Mouse (Mus musculus): ENCODE results near the gene Dr1.
A peak's percentile ranks its signal among the peaks of the same experiment; 100 is the strongest.
"Not testable (repeated sequence)": the region's sequence is repeated elsewhere in the genome, so short reads cannot be mapped to it uniquely, and the experiment has no call there.

The Dr1 gene

GRCm38 (mm10) chr5:108268127-108269062 is at the start of gene Dr1:
Dr1 (plus strand) TSS chr5:108268897.
- DNase-seq (ENCODE audit: low spot score) = peak; percentile 87

GRCm38 (mm10) chr5:108224077-108224476 is 44.6 kb upstream of the Dr1 start:
- DNase-seq (ENCODE audit: low spot score) = no peak

GRCm38 (mm10) chr5:108226159-108226558 is 42.5 kb upstream of the Dr1 start:
- DNase-seq (ENCODE audit: low spot score) = no peak

- no peak for DNase-seq (ENCODE audit: low spot score)
Measured at GRCm38 (mm10) chr5:108246314-108246765, 22.4 kb upstream of the Dr1 start.

- DNase-seq (ENCODE audit: low spot score) = no peak
Measured at GRCm38 (mm10) chr5:108250033-108250432, 18.7 kb upstream of the Dr1 start.

DNA sequence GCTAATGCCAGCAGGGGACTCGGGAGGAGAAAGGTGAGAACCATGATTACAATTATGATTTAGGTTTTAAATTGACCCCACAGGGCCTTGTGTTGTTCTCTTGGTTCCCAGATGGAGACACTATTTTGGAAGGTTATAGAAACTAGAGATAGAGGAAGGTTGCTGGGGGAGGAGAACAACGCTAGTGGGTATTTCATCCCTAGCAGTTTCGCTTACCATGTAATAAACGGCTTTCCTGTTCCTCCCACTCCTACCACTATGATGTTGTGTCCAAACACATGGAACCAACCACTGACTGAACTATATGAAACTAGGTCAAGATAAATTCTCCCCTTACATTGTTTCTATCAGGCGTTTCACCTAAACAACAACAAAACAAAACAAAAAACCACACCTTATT is 13.4 kb upstream of the Dr1 start:
- DNase-seq (ENCODE audit: low spot score) = no peak

DNA sequence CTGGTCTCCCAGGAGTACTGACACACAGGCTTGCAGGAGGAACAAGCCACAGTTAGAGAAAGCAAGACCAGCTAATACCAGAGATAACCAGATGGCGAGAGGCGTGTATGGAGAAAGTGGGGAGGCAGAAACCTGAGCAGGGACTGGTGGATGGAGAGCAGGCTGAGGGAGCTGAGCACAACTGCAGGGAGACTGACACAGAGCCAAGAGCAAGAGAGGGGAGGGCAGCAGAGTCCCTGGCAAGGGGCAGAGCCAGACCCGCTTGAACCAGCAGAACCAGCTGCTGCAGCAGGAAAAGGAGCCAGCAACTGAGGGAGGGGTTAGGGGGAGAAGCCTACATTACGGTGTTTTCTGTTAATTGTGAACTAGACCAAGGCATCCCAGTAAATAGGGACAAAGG is 6.0 kb upstream of the Dr1 start:
- DNase-seq (ENCODE audit: low spot score) = no peak

- DNase-seq (ENCODE audit: low spot score) = not testable (repeated sequence)
Measured at GRCm38 (mm10) chr5:108263785-108264184, 4.9 kb upstream of the Dr1 start.

DNA sequence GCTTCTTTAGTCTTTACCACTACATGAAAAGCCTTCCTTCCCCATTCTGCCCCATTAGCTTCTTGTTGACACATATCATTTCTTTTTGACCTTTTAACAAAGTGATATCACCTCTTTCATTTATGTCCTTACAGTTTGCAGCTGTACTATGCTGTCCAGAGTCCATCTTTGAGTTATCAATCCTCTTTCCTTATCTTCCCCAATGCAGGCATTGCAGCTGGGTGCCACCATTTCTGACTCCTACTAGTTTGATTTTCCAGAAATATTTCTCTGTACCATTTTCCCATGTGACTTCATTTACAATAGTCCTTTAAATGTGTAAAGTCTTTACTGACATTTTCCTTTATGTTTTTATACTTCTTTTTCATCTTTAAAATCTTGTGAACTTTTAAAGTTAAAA is 1.7 kb upstream of the Dr1 start:
- no peak for DNase-seq (ENCODE audit: low spot score)

DNA sequence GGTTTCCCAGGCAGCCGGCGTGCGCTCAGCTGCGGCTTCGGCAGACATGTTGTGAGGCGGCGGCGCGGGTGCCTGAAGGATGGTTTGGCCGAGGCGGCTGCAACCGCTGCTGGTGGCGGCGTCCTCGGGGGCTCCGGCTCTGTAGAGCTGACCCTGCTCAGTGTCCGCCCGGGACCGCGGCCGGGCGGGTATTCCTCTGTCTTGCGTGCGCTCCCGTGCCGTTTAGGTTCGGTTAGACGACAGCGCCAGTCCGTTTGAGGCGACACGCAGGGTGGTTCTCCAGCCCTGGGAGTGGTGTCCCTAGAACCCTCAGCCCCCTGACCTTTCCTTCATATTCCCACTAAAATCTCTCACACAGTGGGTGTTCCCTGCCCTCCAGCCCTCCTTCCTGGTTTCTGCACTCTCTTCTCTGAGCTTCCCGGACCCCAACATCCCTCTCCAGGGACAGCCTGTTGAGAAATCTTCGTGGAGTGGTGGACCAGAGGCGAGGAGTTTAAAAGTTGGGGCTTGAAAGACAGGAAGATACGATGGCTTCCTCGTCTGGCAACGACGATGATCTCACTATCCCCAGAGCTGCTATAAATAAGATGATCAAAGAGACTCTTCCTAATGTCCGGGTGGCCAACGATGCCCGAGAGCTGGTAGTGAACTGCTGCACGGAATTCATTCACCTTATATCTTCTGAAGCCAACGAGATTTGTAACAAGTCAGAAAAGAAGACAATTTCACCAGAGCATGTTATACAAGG is 540 bp downstream of the Dr1 start:
- no peak for DNase-seq (ENCODE audit: low spot score)

DNA sequence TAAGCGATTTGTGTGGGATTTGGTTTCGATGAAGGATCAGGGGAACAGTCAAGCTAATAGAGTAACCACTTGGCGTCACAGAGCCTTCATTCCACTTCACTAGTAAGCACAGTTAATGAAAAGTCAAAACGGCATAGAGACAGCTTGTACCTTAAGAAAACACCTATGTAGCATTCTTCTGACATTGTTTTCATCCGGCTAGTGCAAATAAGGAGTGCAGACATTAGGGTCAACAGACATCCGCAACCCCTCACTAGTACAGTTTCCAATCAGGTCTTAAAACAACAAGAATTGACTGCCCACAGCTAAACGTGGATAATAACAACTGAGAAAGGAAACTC is 1.1 kb downstream of the Dr1 start:
- no peak for DNase-seq (ENCODE audit: low spot score)

DNA sequence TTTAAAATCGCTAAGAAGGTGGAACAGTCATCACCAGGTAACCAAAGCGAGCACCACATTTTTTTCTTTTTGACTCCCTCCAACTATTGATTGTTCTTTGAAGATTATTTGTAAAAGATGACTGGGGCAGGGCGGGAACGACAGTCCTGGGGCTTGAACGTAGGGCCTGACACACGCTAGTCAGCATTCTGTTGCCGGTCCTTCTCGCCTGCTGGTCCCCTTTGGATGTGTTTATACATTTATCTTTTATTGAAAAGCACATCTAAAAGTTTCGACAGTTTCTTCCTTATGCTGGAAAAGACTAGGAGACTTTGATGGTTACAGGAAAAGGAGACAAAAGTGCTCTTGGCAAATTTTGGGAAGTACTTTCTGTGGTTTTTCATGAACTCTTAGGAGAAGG is 1.7 kb downstream of the Dr1 start:
- no peak for DNase-seq (ENCODE audit: low spot score)

GRCm38 (mm10) chr5:108271345-108271744 is 2.6 kb downstream of the Dr1 start:
- DNase-seq (ENCODE audit: low spot score) = not testable (repeated sequence)

DNA sequence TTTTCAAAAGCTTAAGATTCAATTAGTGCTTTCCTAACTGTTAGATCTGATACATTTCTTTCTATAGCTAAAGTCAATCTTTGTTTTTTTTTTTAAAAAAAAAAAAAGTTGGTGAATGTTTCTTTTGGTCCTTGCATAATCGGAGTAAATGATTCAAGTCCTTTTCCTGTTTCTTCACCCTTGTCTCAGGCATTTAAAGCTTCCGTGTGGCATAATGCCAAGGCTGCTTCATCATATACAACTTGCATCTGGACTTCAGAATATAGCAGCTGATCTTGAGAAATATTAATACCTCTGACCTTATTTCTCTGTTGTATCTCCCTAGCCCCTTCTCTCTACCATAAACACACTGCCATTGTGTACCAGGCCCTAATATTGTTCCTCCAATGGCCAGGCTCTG is 18.3 kb downstream of the Dr1 start:
- DNase-seq (ENCODE audit: low spot score) = no peak

DNA sequence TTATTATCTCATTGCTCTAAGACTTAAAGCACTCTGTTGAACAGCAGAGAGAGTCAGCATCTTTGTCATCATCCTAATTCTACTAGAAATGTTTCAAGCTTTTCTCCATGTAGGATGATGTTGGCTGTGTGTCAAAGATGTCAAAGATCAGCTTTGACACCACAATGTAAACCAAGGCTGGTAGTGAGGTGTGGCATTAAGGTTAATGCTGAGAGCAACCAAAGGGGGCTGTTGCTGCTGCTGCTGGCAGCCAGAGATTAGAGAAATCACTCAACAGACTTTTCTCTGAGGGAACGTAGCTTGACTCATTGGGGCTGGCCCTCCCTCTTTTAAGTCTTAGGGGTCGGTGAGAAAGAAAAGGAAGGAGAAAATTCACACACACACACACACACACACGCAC is 32.9 kb downstream of the Dr1 start:
- no peak for DNase-seq (ENCODE audit: low spot score)

DNA sequence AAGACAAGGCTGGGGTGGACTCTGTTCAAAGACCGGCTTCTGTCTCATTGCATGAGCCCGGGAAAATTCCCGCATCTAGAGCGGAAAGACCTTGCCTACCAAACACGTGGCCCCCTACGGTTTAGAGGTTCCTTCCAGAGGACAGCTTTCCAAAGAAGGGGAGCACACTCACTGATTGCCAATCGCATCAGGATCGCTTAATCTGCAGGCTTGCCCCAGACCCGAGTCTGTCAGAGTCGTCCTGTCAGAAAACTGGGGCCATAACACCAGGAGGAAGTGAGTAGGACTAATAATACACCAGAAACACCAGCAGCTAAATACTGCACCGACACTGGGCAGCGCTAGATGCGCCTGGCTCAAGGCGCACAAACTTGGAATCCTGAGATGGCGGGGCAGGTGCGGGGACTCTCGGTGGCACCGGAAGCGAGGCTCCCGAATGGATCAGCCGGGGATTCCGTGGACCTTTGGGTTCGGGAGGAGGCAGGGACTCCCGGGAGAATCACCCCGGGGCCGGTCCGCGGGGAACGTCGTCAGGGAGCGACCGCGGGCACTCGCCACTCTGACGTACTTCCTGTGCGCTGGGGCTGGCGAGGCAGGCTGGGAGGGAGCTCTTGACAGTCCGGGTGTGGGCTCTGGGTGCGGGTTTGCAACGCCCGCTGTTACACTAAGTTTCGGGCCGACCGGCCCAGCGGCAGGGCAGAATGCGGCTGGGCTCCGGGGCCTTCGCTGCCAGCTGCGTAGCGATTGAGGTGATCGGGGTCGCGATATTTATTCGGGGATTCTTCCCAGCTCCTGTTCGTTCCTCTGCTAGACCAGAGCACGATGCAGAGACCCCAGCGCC is 43.7 kb downstream of the Dr1 start, which contains the start of gene Pigg:
Gene Pigg (plus strand): TSS at position 386 of the 841 bp plus-strand sequence.
- DNase-seq (ENCODE audit: low spot score) = peak; percentile 88

GRCm38 (mm10) chr5:108313065-108313860 is 44.6 kb downstream of the Dr1 start:
- no peak for DNase-seq (ENCODE audit: low spot score)
